Mouse (Mus musculus): ENCODE results near the gene Mcm3ap.

Mcm3ap gene

DNA sequence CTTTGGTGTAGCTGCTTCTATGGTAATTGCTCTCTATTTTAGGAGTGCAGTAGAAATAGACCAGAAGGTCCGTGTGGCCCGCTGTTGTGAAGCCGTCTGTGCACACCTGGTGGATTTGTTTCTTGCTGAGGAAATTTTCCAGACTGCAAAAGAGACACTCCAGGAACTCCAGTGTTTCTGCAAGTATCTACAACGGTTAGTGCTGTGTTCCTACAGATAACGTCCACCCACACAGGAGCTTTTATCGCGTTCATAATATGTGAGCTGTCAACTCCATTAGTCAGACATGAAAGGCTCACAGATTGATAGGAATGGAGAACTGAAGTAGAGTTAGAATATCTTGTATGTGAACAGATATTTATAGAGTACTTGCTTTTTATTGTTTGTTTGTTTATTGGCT, 27.6 kb downstream of the Mcm3ap start:
- no peak for DNase-seq

DNA sequence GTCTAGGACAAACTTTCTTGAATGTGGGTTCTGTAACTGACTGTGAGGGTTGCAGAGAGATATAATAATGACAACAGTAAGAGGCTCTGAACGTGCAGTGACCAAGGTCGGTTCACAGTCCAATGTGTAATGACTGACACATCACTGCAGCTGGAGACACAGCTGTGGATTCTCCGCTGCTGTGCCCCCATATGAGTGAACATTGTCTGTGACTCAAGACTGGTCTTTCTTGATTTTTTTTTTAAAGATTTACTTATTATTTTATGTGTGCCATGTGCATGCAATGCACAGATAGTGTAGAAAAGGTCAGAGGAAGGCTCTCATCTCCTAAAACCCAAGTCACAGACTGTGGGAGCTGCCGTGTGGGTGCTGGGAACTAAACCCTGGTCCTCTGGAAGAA, 28.8 kb downstream of the Mcm3ap start:
- no peak for DNase-seq

GRCm38 (mm10) chr10:76504271-76504943, 35.7 kb downstream of the Mcm3ap start:
- no peak for DNase-seq

- no peak for DNase-seq
Observed at GRCm38 (mm10) chr10:76505865-76506264, 37.1 kb downstream of the Mcm3ap start.

DNA sequence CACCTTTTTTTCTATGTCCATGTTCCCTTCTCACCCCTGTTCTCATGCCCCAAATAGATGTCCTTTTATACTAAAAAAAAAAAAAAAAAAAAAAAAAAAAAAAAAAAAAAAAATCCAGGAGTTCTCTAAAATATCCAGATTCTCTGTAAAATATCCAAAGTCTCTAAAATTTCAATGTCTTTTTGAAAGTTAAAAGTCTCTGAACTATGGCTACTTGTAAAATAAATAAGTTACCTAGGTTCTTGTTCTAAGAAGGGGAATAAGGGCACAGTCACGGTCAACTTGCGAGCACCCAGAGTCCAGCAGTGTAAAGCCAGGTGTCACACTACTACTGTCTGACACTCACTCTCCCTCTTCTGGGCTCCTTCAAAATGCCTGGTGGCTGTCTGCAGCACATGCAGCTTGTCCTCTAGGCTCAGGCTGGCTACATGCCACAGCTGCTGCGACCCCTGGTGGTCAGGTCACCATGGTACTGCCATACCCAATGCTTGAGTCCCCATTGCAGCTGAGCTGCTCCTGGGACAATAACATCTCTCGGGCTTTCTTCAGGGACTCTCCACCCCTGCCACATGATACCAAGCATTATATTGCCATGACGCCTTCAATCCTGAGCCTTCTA, 44.3 kb downstream of the Mcm3ap start:
- DNase-seq: peak; percentile 93

DNA sequence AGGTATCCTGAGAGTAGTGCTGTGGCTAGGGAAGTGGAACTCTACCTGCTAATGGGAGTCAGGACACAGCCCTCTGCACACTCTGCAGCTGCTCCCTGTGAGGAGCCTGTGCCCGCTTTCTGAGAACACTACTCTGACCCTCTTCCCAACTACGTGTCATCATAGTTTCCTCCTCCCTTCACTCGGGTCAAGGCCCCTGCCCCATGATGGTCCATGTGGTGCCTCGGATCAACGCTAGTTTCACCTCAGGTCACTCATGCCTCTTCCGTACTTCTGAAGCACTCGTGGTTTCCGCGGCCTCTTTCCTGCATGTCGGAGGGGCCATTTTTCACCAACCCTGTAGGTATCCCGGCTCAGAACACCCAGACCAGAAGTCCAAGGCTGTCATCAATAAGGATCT, 62.2 kb downstream of the Mcm3ap start:
- DNase-seq: no peak

DNA sequence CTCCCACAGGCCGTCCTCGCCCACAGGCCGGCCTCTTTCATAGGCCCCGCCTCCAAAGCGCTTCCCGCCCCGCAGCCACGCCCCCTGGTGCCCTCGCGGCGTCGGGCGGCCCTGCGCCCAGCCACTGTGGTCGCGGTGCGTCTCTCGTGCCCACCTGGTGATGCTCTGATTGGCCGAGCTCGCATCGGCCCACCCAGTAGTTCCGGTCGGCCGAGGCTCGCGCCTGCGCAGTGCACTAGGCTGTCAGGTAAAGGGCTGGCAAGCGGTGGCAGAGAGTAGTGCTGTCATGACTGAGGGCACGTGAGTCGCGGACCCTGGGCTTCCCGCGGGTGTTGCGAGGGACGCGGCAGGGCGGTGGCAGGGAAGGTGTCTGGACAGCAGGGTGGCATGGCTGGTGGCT, 62.6 kb downstream of the Mcm3ap start, which contains the start of gene Lss:
TSS of gene Lss (plus strand) at position 214 of the 400 bp plus-strand sequence.
- peak; percentile 95 to 98 for DNase-seq

DNA sequence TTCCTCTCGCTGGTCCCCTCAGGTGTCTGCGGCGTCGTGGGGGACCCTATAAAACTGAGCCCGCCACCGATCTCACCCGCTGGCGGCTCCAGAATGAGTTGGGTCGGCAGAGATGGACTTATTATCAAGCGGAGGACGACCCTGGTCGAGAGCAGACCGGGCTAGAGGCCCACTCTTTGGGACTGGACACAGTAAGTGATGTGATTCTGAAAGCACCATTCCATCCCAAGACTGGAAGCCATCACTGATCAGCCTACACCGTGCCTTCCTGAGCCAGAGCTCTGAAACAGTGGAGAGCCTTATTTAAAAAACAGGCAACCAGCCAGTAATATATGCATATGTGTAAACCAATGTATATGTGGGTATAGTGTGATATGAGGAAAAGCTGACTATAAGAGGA, 63.1 kb downstream of the Mcm3ap start:
- no peak for DNase-seq

GRCm38 (mm10) chr10:76535526-76535925, 66.8 kb downstream of the Mcm3ap start:
- DNase-seq: no peak

DNA sequence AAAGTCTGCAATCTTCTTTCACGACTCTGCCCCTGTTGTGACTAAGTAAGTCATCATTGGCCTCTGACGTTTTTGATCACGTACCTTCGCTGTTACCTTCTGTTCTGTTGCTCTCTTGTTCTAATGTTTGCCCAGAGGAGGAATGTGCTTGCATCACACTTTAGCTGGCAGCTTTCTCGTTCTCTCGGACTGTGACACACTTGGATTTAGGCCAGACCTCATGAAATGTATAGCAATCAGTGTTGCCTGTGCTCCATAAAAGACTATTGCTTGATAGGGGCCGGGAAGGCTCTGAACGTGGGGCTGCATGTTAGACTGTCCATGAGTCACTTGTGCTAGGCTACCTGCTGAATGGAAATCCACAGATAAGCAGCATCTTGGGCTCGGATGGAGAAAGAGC, 68.9 kb downstream of the Mcm3ap start:
- no peak for DNase-seq

DNA sequence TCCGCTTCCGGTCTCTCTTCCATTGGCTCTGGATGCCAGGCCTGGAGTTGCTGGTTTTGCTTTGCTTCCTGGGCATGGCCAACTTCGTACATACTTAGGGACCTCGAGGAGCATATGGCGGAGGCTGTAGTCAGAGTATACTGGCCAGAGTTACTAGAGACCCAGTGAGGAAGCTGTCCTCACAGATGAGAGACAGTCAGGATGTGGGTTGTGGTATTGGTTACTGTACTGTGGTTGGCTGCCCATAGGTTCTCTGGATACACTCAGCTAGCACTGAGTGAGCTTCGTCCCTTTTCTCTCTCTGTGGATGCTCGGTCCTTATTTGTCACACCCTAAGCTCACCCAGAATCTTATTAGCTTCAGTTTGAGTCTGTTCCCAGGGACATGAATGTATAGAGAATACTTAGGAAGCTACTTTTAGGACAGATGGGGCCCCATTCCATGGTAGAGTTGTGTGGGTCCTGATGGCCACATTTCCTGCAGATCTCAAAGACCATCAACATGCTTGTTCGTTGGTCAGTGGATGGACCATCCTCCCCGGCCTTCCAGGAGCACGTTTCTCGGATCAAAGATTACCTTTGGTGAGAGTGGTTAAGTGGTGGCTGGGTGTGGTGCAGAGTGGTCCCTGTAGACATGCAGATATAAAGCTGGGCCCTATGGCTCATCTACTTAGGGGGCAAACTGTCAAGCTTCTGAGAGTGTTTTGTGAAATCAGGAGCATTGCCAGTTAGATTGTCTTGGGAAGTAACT, 72.8 kb downstream of the Mcm3ap start:
- DNase-seq: no peak

DNA sequence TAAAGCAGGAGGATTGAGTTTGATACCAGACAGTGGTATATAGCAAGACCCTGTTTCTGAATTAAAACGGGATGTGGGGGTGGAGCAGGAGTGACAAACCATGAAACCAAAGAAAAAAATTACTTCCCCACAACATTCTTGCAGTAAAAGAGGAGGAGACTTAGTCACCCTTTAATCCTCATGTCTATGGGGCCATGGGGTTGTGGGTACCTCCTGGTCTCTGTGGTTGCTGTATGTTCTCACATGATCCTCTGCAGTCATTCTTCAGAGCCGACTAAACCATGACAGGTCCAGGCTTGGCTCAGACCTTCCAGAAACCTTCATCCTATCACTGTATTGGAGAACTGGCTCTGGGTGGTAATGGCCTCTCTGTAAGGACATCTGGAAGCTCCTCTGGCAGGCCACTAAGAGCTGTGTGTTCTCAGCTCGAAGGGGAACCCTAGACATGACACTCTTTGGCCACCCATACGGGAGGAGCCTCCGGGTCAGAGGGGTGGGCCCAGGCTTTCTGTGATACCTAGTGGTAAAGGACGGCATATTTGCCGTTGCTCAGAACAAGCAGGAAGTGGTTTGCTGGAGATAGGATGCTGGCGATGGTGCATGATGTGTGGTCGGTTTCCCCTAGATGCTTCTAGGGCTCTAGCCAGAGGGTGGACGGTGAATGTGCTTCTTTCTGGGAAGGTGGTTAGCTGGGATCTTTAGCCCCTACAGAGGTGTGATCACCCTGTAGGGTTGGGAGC, 74.1 kb downstream of the Mcm3ap start:
- no peak for DNase-seq

- DNase-seq: peak; percentile 24 to 50
Observed at GRCm38 (mm10) chr10:76546566-76546965, 77.8 kb downstream of the Mcm3ap start.

DNA sequence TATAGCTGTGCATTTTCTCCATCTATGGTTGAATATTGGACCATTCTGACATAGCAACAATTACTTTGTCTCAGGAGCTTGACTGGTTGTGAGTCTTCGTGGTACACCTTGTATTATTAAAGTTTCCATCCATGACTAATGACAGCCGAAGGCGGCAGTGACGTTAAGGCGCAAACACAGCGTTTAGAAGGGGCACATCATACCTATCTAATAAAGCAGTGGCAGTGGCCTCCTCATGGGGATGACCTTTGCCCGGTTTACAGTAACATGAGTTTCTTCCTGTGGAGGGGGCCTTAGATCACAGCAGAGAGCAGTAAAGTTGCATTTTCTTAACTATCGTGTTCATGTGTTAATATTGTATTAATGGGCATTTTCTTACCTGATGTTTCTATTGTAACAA, 79.5 kb downstream of the Mcm3ap start:
- DNase-seq: no peak

DNA sequence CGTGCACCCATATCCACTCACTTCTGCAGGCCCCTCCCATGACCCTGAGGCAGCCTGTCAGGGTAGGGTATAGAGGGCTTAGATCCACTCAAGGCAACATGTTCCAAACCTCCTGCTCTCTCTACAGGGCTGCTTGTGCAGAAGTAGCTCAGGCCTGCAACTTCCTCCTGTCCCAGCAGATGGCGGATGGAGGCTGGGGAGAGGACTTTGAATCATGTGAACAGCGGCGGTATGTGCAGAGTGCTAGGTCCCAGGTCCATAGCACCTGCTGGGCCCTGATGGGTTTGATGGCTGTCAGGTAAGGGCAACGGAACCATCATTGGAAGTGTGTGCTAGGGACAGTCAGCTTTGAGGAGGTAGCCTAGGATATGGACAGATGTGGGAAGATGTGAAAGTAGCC, 81.7 kb downstream of the Mcm3ap start:
- DNase-seq: peak; percentile 41

DNA sequence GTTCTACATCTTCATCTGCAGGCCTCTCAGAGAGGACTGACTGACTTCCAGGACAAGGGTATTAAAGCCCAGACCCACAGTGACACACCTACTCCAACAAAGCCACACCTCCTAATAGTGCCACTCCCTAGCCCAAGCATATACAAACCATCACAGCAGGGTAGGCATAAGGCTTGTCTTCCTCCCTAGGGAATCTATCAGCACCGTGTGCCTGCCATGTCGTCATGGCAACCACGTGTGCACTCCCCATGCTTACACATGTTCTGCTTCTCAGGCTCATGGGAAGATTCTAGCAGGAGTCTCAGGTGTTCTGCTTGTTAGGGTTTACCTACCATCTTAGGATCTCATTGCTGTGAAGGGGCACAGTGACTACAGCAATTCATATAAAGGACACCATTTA, 82.8 kb downstream of the Mcm3ap start:
- no peak for DNase-seq

- no peak for DNase-seq
Observed at GRCm38 (mm10) chr10:76554061-76554460, 85.3 kb downstream of the Mcm3ap start.

DNA sequence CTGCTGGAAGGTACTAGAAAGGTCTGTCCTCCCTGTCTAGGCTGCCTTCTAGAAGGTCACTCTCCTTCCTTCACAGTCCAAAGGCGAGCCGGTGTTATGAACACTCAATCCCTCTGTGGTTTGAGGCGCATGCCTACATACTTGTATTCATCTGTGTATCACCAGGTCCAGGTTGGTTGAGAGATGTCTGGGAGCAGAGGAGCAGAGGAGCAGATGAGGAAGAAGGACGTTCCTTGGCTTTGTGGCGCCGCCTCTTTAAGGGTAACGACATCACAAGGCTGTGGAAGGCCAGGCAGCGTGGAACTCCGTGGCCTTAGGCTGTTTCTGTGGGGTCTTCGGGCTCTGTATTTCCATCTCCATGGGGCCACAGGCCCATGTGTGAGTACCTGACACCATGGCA, 93.2 kb downstream of the Mcm3ap start, which contains the start of gene Spatc1l:
TSS of gene Spatc1l (plus strand) at position 301 of the 400 bp plus-strand sequence.
- no peak for DNase-seq
